Mouse (Mus musculus) liver, embryonic 12.5 days (tissue): ENCODE measurements at regions not wholly inside any gene's neighbourhood (a gene's known extent, or its start where the extent isn't known, plus 50 kb on each side); places are given as distances from the start of the nearest gene placed in this dataset.

Experiments used
- ATAC-seq: fragments of 200-750 bp; cut with Nextera tagmentation; 2 replicates; pipeline ENCODE4 v1.8.0; 2017; ENCODE audit warnings: moderate number of reproducible peaks, mild to moderate bottlenecking, moderate library complexity
- H3K27ac ChIP-seq: fragments of 300-500 bp; sonication (generic); 2 replicates; pipeline ENCODE4 v1.5.1; 2016; ENCODE audit warnings: mild to moderate bottlenecking
- H3K27me3 ChIP-seq: fragments of 300-500 bp; sonication (generic); replicated peaks from 2 replicates; pipeline ENCODE4 v1.6.1; 2016; ENCODE audit warnings: mild to moderate bottlenecking, moderate library complexity
- H3K36me3 ChIP-seq: fragments of 300-500 bp; sonication (generic); 2 replicates; pipeline ENCODE4 v1.6.1; 2016; ENCODE audit warnings: mild to moderate bottlenecking, moderate library complexity
- H3K4me1 ChIP-seq: fragments of 300-500 bp; sonication (generic); 2 replicates; pipeline ENCODE4 v1.6.1; 2016
- H3K4me2 ChIP-seq: fragments of 300-500 bp; sonication (generic); 2 replicates; pipeline ENCODE4 v1.6.1; 2016; ENCODE audit warnings: mild to moderate bottlenecking, moderate library complexity
- H3K4me3 ChIP-seq: fragments of 300-500 bp; sonication (generic); 2 replicates; pipeline ENCODE4 v1.5.1; 2016; ENCODE audit warnings: mild to moderate bottlenecking, moderate library complexity
- H3K9ac ChIP-seq: fragments of 300-500 bp; sonication (generic); 2 replicates; pipeline ENCODE4 v1.6.1; 2016; ENCODE audit warnings: mild to moderate bottlenecking, moderate library complexity
- H3K9me3 ChIP-seq: fragments of 300-500 bp; sonication (generic); replicated peaks from 2 replicates; pipeline ENCODE4 v1.6.1; 2016; ENCODE audit warnings: mild to moderate bottlenecking, moderate library complexity
- WGBS: fragments of 180-500 bp; shearing (Covaris S2); methylation state at CpG from one replicate; pipeline ENCODE4 v1.1.7; 2016; ENCODE audit not compliant: insufficient replicate concordance; 5-methylcytosine and 5-hydroxymethylcytosine counted together

DNA sequence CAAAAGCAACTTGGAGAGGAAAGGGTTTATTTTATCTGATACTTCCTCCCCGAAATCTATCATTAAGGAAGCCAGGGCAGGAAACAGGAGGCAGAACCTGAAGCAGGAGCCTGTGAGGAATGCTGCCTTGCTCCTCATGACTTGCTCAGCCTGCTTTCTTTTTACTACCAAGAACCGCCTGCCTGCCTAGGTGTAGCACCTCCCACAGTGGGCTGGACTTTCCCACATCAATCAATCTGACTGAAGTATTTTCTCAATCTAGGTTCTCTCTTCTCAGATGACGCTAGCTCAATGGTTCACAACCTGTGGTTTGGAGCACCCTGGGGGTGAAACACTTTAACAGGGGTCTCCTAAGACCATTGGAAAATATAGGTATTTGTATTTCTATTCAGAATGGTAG, 83.4 kb upstream of the Ccn6 start:
- Histone ChIP-seq H3K4me1 (no peaks in the 10 kb centered on the region), H3K9ac (no peak overlapping the region), H3K4me2 (no peak overlapping the region), H3K4me3 (no peak overlapping the region), H3K27ac (no peak overlapping the region), H3K36me3 (no peaks in the 10 kb centered on the region), H3K9me3 (no peaks in the 10 kb centered on the region), H3K27me3 (no peaks in the 10 kb centered on the region)
- ATAC-seq, result no peak
- 36% methylated on average over 3 of the region's 3 CpGs for WGBS

DNA sequence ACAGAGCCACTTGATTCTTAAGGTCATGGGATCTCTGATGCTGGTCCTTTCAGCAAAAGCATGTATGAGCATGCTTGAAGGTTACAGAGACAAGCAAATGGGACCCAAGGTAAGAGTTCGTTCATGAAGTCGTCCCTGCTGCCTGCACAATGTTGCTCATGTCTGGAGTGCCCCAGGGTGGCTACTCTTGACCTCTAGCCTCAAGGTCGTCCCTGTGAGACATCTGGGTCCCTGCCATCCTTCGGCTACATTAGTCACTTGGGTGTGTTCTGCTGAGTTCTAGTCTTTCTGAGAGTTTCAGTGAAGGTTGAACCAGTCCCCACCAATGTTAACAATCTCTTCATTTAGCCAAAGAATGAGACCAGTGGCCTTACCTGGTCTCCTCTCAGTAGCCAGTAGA, 81.5 kb upstream of the Ccn6 start:
- H3K9ac ChIP-seq, result no peak overlapping the region
- WGBS, result 55% methylated on average over 4 of the region's 4 CpGs
- no peaks in the 10 kb centered on the region for H3K27me3 ChIP-seq
- no peaks in the 10 kb centered on the region for H3K9me3 ChIP-seq
- H3K27ac ChIP-seq, result no peak overlapping the region
- H3K4me2 ChIP-seq, result no peak overlapping the region
- no peak overlapping the region for H3K4me3 ChIP-seq
- ATAC-seq, result no peak
- no peaks in the 10 kb centered on the region for H3K36me3 ChIP-seq
- H3K4me1 ChIP-seq, result no peaks in the 10 kb centered on the region

- no peak overlapping the region for H3K9ac ChIP-seq
- ATAC-seq, result no peak
- WGBS, result 71% methylated on average over 6 of the region's 6 CpGs
- H3K27me3 ChIP-seq, result no peaks in the 10 kb centered on the region
- H3K36me3 ChIP-seq, result no peaks in the 10 kb centered on the region
- no peak overlapping the region for H3K4me2 ChIP-seq
- H3K4me3 ChIP-seq, result no peak overlapping the region
- no peaks in the 10 kb centered on the region for H3K4me1 ChIP-seq
- no peak overlapping the region for H3K27ac ChIP-seq
- no peaks in the 10 kb centered on the region for H3K9me3 ChIP-seq
Measured at GRCm38 (mm10) chr10:39244061-39244460, 80.5 kb upstream of the Ccn6 start.

DNA sequence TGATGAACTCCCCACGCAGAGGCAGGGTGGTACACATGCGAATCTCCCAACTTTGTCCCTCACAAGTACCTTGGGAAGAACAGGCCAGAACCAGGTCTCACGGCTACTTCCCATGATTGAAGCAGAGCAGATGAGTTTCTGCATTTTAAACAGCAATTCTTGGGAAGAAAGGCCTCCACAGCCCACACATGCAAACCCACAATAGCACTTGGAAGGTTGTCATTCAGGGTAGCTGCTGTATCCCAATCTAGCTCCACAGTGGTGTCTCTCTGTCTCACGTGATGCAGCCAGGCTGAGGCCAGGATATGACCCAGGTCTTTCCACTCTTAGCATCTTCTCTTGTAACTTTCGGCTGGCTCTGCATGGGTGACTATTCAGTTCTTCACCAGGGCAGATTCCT, 78.8 kb upstream of the Ccn6 start:
- Histone ChIP-seq H3K9me3 (no peaks in the 10 kb centered on the region), H3K4me3 (no peak overlapping the region), H3K27ac (no peak overlapping the region), H3K9ac (no peak overlapping the region), H3K4me1 (no peaks in the 10 kb centered on the region), H3K4me2 (no peak overlapping the region), H3K27me3 (no peaks in the 10 kb centered on the region; the same call in 1 of the 2 replicates), H3K36me3 (no peaks in the 10 kb centered on the region)
- WGBS, result 80% methylated on average over 5 of the region's 5 CpGs
- ATAC-seq, result no peak

DNA sequence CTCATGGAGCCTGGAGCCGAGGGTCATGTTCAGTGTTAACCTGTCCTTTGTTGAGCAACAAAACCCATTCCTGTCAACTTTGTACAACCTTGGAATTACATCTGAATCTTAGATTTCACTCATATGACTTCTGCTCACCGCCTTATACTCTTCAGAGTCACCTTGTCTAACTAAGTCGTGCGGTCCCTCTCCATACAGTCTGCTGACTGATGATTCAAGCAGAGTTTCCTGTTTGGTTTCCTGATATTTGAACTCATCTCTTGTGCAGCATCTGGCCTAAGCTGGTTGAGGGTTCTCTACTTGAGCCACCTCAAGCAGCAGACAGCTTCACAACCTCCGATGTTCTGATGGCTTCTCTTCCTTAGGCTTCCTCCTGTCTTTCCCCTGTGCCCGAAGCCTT, 78.3 kb upstream of the Ccn6 start:
- no peak for ATAC-seq
- WGBS, result 46% methylated on average over 6 of the region's 6 CpGs
- no peaks in the 10 kb centered on the region for H3K36me3 ChIP-seq
- H3K4me3 ChIP-seq, result no peak overlapping the region
- H3K4me1 ChIP-seq, result no peaks in the 10 kb centered on the region
- H3K9ac ChIP-seq, result no peak overlapping the region
- no peak overlapping the region for H3K27ac ChIP-seq
- H3K4me2 ChIP-seq, result no peak overlapping the region
- H3K27me3 ChIP-seq, result no peaks in the 10 kb centered on the region; the same call in 1 of the 2 replicates
- H3K9me3 ChIP-seq, result no peaks in the 10 kb centered on the region

- H3K27me3 ChIP-seq, result no peaks in the 10 kb centered on the region; the same call in 1 of the 2 replicates
- ATAC-seq, result no peak
- no peak overlapping the region for H3K27ac ChIP-seq
- H3K9ac ChIP-seq, result no peak overlapping the region
- no peaks in the 10 kb centered on the region for H3K36me3 ChIP-seq
- no peak overlapping the region for H3K4me3 ChIP-seq
- no peak overlapping the region for H3K4me2 ChIP-seq
- H3K9me3 ChIP-seq, result no peaks in the 10 kb centered on the region
- H3K4me1 ChIP-seq, result no peaks in the 10 kb centered on the region
- 77% methylated on average over 3 of the region's 3 CpGs for WGBS
Measured at GRCm38 (mm10) chr10:39241486-39241885, 77.9 kb upstream of the Ccn6 start.

GRCm38 (mm10) chr10:39240966-39241365, 77.4 kb upstream of the Ccn6 start:
- Histone ChIP-seq H3K27ac (no peak overlapping the region), H3K4me3 (no peak overlapping the region), H3K27me3 (no peaks in the 10 kb centered on the region; the same call in 1 of the 2 replicates), H3K4me1 (no peaks in the 10 kb centered on the region), H3K4me2 (no peak overlapping the region), H3K36me3 (no peaks in the 10 kb centered on the region), H3K9ac (no peak overlapping the region), H3K9me3 (no peaks in the 10 kb centered on the region)
- ATAC-seq, result no peak
- WGBS, result 85% methylated on average over 7 of the region's 7 CpGs

DNA sequence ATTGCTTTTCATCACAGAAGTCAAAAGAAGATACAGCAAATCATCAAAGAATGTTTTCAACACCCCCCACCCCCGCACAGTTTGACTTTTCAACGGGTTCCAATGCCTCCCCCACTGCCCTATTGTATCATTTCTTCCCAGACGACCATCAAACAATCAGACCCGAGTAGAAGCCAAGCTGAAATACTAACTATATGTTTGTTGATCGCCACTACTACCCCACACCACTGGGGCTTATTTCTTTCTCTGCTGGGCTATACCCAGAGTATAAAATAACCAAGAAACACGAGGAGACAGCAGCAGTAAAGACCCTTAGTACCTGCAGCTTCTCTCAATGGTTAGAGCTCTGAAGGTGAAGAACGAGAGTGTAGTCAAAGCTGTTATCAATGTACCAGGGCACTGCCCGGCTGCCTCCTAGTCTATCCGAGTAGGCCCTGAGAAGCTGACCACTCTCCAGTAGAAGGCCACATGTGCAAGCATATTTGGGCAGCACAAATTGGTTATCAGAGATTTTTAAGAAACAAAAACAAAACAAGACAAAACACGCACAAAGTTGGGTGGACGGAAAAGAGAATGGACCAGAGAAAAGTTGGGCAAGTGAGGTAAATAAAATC, 76.7 kb upstream of the Ccn6 start:
- H3K9ac ChIP-seq, result no peak overlapping the region
- no peaks in the 10 kb centered on the region for H3K9me3 ChIP-seq
- H3K4me2 ChIP-seq, result peak overlapping the region; percentile 33
- H3K4me3 ChIP-seq, result no peak overlapping the region
- no peaks in the 10 kb centered on the region for H3K4me1 ChIP-seq
- no peaks in the 10 kb centered on the region for H3K36me3 ChIP-seq
- H3K27ac ChIP-seq, result no peak overlapping the region
- no peak for ATAC-seq
- H3K27me3 ChIP-seq, result no peaks in the 10 kb centered on the region; the same call in 1 of the 2 replicates
- 44% methylated on average over 11 of the region's 11 CpGs for WGBS

DNA sequence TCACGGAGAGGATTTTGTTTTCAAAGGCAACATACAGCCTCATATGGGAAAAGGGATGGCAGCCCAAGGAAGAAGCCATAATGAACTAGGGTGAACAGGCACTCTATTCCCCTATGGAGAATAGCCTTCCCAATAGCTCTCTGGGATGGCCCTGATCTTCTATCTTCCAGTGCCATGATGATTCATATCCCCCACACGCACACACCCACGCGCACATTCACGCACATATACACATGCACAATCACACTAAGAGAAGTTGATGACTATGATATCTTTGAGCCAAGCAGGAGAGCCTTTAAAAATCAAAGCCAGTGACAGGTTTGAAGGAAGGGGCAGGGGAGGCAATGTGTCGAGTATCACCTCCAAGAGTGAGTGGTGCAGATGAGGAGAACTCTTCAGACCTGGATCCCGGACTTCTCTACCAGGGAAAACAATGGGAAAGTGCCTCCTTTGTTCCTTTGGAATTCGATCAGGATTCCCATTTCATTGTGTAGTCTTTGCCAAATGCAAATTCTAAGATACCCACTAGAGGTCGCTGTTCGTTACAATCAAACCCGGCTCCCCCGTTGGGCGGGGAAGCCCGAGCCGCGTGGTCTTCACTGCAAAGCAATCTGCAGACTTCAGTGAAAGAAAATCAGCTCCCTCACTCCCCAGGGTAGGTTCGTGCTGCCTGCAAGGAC, 76.0 kb upstream of the Ccn6 start:
- no peaks in the 10 kb centered on the region; the same call in 1 of the 2 replicates for H3K27me3 ChIP-seq
- H3K4me2 ChIP-seq, result peak overlapping the region; percentile 33
- no peaks in the 10 kb centered on the region for H3K36me3 ChIP-seq
- H3K4me1 ChIP-seq, result no peaks in the 10 kb centered on the region
- WGBS, result 17% methylated on average over 17 of the region's 17 CpGs
- no peak overlapping the region for H3K27ac ChIP-seq
- no peaks in the 10 kb centered on the region for H3K9me3 ChIP-seq
- no peak overlapping the region for H3K4me3 ChIP-seq
- H3K9ac ChIP-seq, result no peak overlapping the region
- ATAC-seq, result no peak

DNA sequence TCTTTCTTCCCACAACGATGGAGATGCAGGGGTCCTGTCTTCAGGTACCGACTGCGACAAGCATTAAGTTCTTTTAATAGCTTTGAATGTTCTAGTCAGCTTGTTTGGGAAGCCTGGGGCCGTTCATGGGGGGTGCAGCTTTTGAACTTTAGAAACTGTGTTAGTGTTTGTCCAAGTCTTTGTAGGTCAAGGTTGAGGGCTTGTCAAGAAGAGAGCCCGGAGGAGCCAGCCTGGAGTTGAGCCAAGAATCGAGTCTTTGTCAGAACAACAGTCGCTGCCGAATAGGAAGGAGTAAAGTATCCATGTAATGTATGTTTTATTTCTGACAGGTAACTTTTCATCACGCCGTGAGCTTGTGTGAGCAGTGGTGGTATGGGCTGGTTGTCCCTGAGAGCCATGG, 75.0 kb upstream of the Ccn6 start:
- no peaks in the 10 kb centered on the region for H3K4me1 ChIP-seq
- WGBS, result 71% methylated on average over 10 of the region's 10 CpGs
- no peaks in the 10 kb centered on the region for H3K36me3 ChIP-seq
- no peak for ATAC-seq
- no peak overlapping the region for H3K4me3 ChIP-seq
- no peaks in the 10 kb centered on the region for H3K9me3 ChIP-seq
- no peak overlapping the region for H3K4me2 ChIP-seq
- no peaks in the 10 kb centered on the region; the same call in 1 of the 2 replicates for H3K27me3 ChIP-seq
- H3K27ac ChIP-seq, result no peak overlapping the region
- no peak overlapping the region for H3K9ac ChIP-seq

- ATAC-seq, result no peak
- H3K36me3 ChIP-seq, result no peaks in the 10 kb centered on the region
- H3K4me3 ChIP-seq, result no peak overlapping the region
- H3K4me1 ChIP-seq, result no peaks in the 10 kb centered on the region
- no peak overlapping the region for H3K27ac ChIP-seq
- no peaks in the 10 kb centered on the region for H3K9me3 ChIP-seq
- H3K9ac ChIP-seq, result no peak overlapping the region
- 51% methylated on average over 4 of the region's 4 CpGs for WGBS
- H3K4me2 ChIP-seq, result no peak overlapping the region
- no peaks in the 10 kb centered on the region; the same call in 1 of the 2 replicates for H3K27me3 ChIP-seq
Measured at GRCm38 (mm10) chr10:39237549-39237948, 74.0 kb upstream of the Ccn6 start.

GRCm38 (mm10) chr10:39233926-39234450, 70.4 kb upstream of the Ccn6 start:
- Histone ChIP-seq H3K4me1 (peaks cover 16% of the 10 kb centered on the region), H3K27ac (no peak overlapping the region), H3K36me3 (no peaks in the 10 kb centered on the region), H3K4me3 (no peak overlapping the region), H3K9ac (no peak overlapping the region), H3K4me2 (no peak overlapping the region), H3K27me3 (no peaks in the 10 kb centered on the region; the same call in 1 of the 2 replicates), H3K9me3 (no peaks in the 10 kb centered on the region)
- ATAC-seq, result no peak
- 63% methylated on average over 8 of the region's 8 CpGs for WGBS
